Mouse (Mus musculus) left cerebral cortex, postnatal 10 days (tissue): ENCODE results near the gene Zfp382. TPM values are rescaled to one million over a fixed set of nuclear protein-coding genes. Genes with fewer than 3 reads are reported as not detected.
"Not testable (repeated sequence)": the region's sequence is repeated elsewhere in the genome, so short reads cannot be mapped to it uniquely, and the experiment has no call there.

Experiments used
- DNase-seq, 2 experiments: peaks; one replicate each; pipeline ENCODE4 v3.0.0; 2021 to 2022; ENCODE audit warnings: low spot score in 2 of 2, mixed read lengths in 1 of 2; ENCODE audit errors: extremely low spot score in 1 of 2
- intact Hi-C: fragments of 180-260 bp; cut with DNase I; formaldehyde crosslinking; loops from one replicate; pipeline ENCODE4 v1.15.1; 2025
- total RNA-seq, 2 experiments: library from RNA; stranded (reverse); gene quantifications; 2 replicates each; pipeline ENCODE4 v1.2.3; 2021

Gene Zfp382
- total RNA-seq, 2 experiments from 2014 or later: 30.6 to 34.5 TPM

DNA sequence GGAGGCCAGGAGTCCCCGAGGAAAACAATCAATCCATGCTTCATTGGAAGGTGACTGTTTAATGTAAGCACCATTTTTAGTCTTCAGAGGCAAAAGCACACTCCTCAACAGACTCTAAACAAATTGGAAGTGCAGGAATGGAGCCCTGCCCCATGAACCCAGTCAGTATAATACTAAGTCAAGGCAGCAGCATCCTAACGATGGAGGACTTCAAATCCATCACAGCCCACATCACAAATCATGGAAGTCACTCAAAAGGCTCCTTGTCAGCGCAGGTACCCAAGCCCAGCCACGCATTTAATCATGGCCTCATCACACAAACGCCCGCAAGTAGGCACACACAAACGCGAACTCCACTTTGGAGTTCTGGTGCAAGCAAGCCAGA, 21.4 kb downstream of the Zfp382 start:
- intact Hi-C loops: no loop called here

DNA sequence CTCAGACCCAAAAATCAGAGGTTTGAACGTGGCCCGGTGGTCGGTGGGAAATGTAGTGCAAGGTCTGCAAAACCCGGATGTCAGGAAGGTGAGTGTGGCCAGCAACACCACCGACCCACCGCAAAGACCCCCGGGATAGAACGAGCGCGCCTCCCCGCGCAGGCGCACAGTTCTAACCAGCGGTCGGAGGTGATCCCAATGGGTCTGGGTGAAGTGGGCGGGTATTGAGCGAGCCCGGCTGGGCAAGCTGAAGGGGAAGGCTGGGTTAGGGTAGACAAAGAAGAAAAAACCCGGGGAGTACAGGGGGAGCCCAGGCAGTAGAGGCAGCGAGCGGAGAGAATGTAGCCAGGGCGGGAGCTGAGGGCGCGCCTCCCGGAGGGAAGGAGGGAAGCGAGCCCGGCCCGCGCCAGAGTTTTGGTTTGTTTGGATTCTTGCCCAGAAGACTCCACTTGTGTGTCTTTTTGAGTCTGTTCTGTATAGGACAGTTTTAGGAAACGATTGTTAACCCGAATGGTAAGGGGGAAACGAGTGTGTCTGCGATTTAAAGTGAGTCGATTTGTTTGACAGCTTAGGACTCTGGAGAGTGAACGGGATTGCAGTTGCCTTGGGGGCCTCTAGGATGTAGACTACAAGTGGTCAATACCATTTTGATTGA, 21.9 kb downstream of the Zfp382 start:
- intact Hi-C loops: no loop called here
- peak; percentile 80 to 89 for DNase-seq

More for the DNA sequence above, 21.4 kb downstream of the Zfp382 start:
- DNase-seq: no peak

- no peak for DNase-seq
- intact Hi-C loops: no loop called here
Measured at GRCm38 (mm10) chr7:30147011-30147410, 25.3 kb downstream of the Zfp382 start.

DNA sequence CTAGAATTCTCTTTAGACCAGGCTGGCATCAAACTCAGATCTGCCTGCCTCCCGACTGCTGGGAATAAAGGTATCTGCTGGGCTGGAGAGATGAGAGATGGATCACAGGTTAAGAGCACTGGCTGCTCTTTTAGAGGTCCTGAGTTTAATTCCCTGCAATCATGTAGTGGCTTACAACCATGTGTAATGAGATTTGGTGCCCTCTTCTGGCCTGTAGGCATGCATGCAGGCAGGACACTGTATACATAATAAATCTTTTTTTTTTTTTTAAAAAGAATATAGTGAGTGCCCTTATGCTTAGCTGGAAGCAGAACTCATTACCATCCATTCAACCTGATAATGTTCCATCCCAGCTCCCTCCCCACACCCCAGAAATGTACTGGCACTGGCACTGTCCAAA, 32.3 kb downstream of the Zfp382 start:
- no peak for DNase-seq
- intact Hi-C loops: no loop called here

- DNase-seq: no peak
- intact Hi-C loops: no loop called here
Measured at GRCm38 (mm10) chr7:30155507-30155906, 33.8 kb downstream of the Zfp382 start.

DNA sequence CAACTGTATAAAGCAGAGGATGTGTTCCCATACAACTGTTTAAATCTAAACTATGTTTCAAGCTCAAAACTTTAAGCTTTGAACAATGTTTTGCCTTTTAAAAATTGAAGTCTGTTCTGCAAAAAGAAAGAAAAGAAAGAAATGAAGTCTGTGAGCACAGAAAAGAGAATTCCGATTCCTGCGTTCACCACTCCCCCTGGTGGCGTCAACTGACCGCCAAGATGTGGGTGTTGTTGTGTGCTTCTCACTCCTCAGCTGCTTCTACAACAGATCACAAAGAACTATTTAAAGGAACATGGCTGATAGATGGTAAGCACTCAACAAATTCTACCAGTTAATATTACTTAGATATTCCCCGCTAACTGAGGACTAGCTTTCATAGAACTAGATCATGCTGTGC, 41.4 kb downstream of the Zfp382 start:
- no peak for DNase-seq
- intact Hi-C loops: no loop called here

DNA sequence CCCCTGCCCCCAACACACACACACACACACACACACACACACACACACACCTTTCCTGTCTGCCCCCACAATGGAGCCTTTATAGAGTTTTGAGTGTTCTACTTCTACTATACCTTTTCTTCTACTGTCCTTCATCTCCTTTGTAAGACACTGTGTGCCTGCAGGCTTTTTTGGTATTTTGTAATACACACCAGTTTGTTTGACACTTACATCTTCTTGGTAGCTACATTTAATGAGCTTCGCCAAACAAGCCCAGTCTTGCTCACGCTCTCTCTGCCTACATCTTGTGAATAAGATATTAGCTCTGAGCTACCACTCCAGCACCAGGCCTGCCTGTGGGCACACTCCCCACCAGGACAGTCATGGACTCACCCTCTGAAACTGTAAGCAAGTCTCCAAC, 43.0 kb downstream of the Zfp382 start:
- intact Hi-C loops: no loop called here
- DNase-seq: no peak

- intact Hi-C loops: no loop called here
Measured at GRCm38 (mm10) chr7:30168914-30169582, 47.3 kb downstream of the Zfp382 start.

GRCm38 (mm10) chr7:30169583-30170282, 48.0 kb downstream of the Zfp382 start, which contains the start of gene Zfp146:
Gene Zfp146, minus strand, starts transcription at chr7:30169750.
- intact Hi-C loops: no loop called here
- peak; percentile 92 to 93 for DNase-seq

More at GRCm38 (mm10) chr7:30168914-30169582, 47.3 kb downstream of the Zfp382 start:
- DNase-seq: no peak

DNA sequence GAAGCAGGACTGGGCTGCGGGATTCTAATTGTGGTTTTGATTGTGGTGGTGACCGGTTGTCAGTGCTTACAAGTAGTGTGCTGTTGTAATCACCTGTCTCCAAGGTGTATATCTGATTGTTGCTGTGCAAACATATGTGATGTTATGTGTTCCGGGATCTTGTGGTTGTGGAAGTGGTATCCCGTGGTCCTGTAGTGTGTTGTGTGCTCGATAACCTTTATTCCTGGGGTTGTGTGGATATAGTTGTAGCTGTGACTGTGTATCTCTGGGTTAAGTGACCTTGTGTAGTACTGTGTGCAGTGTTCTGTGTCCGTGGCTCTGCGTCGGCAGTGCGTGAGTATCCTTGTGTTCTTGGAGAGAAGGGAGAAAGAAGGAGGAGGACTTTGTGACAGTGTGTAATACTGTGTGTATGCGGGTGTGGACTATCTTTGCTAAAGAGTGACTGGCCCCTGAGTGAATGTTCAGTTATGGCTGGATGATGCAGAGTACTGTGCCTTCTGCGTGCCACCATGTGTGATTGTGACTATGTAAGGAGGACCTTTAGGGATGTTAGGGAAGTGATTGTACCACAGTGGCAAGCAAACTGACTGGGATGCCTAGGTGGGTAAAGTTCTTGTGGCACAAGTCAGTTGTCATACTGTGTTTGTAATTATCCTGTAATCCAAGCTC, 48.7 kb downstream of the Zfp382 start:
- no peak for DNase-seq
- intact Hi-C loops: no loop called here

DNA sequence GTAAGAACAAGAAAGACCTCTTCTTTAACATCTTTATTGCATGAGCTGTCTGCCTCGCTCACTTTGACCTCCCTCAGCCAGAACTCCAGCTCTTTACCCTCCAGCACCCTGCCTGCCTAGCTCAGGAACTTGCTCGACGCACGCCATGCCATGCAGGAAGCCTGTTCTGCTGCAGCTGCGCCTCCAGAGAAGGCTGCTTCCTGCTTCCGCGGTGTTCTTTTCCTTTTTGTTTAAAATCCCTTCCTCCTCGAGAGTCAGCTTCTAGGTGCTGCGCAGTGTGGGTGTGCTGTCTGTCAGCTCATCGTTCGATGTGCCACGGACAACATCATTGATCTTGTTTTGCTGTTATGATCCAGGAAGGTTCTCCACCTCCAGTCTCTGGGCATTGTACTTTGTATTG, 54.7 kb downstream of the Zfp382 start:
- DNase-seq: no peak
- intact Hi-C loops: no loop called here

DNA sequence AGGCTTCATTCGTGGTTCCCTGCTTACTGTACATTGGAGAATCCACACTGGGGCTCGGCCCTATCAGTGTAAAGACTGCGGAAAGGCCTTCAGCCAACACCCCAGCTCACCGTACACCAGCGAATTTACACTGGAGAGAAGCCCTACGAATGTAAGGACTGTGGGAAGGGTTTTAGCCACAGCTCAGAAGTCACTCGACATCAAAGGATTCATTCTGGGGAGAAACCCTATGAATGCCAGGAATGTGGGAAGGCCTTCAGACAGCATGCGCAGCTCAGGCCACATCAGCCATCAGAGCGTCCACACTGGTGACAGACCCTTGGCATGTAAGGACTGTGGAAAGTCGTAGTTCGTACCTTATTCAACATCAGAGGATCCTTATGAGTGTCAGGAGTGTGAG, 56.5 kb downstream of the Zfp382 start:
- intact Hi-C loops: no loop called here

GRCm38 (mm10) chr7:30181308-30181707, 59.6 kb downstream of the Zfp382 start:
- intact Hi-C loops: loop anchor here (5.0 kb wide), 1 partner anchor 36 kb away; no protein-coding TSS in a partner anchor
- DNase-seq: peak; percentile 69 to 76

More for the DNA sequence above, 56.5 kb downstream of the Zfp382 start:
- DNase-seq: no peak

GRCm38 (mm10) chr7:30181929-30182328, 60.2 kb downstream of the Zfp382 start:
- intact Hi-C loops: loop anchor here (5.0 kb wide), 1 partner anchor 35 kb away; no protein-coding TSS in a partner anchor
- not testable (repeated sequence) for DNase-seq

DNA sequence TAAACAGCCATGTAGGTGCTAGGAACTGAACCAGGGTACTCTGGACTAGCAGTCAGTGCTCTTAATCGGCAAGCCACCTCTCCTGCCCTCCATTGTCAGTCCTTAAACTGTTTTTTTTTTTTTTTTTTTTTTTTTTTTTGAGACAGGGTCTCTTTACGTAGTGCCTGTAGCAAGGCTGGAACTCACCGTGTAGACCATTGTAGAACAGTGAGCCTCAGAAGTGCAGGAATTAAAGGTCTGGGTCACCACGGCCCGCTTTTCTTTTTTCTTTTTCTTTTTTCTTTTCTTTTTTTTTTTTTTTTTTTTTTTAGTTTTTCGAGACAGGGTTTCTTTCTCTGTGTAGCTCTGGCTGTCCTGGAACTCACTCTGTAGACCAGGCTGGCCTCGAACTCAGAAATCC, 61.4 kb downstream of the Zfp382 start:
- intact Hi-C loops: loop anchor here (5.0 kb wide), 1 partner anchor 34 kb away; no protein-coding TSS in a partner anchor

DNA sequence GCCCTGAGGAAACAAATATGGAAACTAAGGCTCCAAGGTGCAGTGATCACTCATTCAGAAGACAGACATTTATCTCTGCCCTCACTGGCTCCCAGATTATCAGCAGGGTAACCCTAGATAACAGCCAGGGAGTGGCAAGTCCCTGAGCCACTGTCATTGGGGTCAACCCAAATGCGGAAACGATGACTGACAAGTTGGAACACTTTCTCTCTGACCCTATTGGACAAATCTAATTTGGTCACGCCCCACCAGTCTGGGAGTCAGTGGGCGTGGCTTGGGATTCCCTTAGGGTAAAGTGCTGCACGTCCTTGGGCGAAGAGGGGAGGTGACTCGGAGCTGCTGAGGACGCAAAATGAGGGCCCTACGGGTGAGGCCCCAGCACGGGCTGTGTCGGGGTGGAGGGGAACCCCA, 62.1 kb downstream of the Zfp382 start, which contains the start of gene Cox7a1:
TSS of gene Cox7a1 (plus strand) at position 266 of the 411 bp plus-strand sequence.
- intact Hi-C loops: loop anchor here (5.0 kb wide), 1 partner anchor 33 kb away; no protein-coding TSS in a partner anchor
- peak; percentile 53 to 89 for DNase-seq

More for the DNA sequence above, 61.4 kb downstream of the Zfp382 start:
- not testable (repeated sequence) for DNase-seq
